Mouse (Mus musculus) cerebral cortex, adult 2 months (tissue): ENCODE measurements around the gene Clptm1l.

ENCODE experiments used
- WGBS: fragments of 180-500 bp; shearing (Covaris S2); methylation state at CpG from one replicate; pipeline ENCODE4 v1.1.7; 2018; 5-methylcytosine and 5-hydroxymethylcytosine counted together

The Clptm1l gene

GRCm38 (mm10) chr13:73603522-73604155, at the start of gene Clptm1l:
Gene Clptm1l, plus strand, starts transcription at chr13:73604006.
- WGBS, result under 1% methylated on average over 53 of the region's 53 CpGs

- 85% methylated on average over 5 of the region's 5 CpGs for WGBS
Measured at GRCm38 (mm10) chr13:73564201-73564600, 39.6 kb upstream of the Clptm1l start.

GRCm38 (mm10) chr13:73577277-73577676, 26.5 kb upstream of the Clptm1l start:
- WGBS, result 65% methylated on average over 2 of the region's 2 CpGs

- WGBS, result 80% methylated on average over 3 of the region's 3 CpGs
Measured at GRCm38 (mm10) chr13:73591488-73591887, 12.3 kb upstream of the Clptm1l start.

DNA sequence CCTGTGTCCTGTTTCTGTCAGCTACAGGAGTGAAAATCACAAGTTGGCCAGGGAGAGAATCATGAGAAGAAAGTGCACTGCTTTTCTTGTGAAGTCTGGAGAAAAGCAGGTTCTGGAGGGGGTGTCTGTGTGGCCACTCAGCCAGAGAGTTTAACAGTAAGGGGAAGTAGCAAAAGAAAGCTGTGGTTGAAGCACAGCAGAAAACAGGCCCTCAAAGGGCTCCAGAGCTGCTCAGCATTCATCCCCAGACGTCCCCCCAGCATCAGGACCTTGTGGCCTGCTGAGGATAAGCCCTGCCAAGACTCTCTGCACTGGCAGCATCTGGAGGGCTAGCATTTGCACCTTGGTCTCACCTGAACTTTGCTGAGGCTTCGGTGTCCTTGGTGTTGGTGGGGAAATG, 11.3 kb upstream of the Clptm1l start:
- WGBS, result 48% methylated on average over 2 of the region's 2 CpGs

DNA sequence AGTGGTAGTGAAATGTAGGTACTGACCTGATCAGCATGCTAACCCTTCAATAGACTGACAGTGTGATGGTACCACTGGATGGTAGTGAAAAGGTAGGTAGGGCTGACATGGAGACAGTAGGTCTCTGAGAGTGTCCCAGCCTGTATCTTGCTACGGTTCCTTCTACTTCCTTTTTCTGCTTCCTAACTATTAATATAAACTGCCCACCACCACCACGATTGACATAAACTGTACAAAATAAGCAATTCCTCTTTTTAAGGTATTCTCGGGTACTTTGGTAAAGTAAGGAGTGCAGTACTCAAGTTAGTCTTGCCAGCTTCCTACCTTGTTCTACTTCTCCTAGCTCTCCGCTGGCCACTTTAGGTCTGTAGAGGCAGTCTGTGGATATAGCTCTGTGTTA, 7.5 kb upstream of the Clptm1l start:
- WGBS, result 65% methylated on average over 4 of the region's 4 CpGs

DNA sequence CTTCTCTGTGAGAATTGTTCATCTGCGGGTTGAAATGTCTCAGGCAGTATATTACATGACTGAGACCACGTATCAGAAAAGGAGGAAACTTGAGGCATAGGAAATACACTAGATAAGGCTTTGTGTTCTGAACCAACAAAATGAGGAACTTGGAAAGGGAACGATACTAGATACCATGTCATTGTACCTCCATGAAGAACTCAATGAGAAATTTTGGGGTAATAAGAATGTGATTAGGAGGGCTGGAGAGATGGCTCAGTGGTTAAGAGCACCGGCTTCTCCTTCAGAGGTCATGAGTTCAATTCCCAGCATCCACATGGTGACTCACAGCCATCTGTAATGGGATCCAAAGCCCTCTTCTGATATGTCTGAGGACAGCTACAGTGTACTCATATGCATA, 3.6 kb upstream of the Clptm1l start:
- 79% methylated on average over 4 of the region's 4 CpGs for WGBS

DNA sequence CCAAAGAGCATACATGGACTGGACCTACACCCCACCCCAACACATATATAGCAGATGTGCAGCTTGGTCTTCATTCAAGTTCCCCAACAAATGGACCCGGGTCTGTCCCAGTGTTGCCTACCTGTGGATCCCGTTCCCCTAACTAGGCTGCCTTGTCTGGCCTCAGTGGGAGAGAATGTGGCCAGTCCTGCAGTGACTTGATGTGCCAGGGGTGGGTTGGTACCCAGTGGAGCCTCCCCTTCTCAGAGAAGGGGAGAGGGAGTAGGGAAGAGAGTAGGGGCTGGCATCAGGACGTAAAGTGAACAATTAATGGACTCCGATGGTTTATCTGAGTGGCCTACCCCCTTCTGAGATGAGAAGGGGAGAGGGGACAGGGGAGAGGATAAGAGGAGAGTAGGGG, 760 bp upstream of the Clptm1l start:
- WGBS, result 45% methylated on average over 4 of the region's 4 CpGs

GRCm38 (mm10) chr13:73604156-73604957, 551 bp downstream of the Clptm1l start:
- 2% methylated on average over 39 of the region's 39 CpGs for WGBS

DNA sequence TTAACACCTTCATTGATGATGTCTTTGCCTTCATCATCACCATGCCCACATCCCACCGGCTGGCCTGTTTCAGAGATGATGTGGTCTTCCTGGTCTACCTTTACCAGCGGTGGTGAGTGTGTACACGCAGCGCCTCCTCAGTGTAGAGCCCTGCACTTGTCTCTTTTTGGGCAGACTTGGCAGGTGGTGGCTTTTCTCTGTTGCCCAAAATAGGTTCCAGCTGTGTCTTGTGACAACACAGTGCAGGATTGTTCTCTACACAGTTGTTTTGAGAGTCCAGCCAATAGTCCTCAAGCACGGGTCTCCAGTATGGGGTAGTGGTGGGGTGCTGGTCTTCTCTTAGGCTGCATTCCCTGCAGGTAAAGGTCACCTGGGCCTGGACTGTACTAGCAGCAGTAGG, 14.6 kb downstream of the Clptm1l start:
- 80% methylated on average over 5 of the region's 5 CpGs for WGBS

DNA sequence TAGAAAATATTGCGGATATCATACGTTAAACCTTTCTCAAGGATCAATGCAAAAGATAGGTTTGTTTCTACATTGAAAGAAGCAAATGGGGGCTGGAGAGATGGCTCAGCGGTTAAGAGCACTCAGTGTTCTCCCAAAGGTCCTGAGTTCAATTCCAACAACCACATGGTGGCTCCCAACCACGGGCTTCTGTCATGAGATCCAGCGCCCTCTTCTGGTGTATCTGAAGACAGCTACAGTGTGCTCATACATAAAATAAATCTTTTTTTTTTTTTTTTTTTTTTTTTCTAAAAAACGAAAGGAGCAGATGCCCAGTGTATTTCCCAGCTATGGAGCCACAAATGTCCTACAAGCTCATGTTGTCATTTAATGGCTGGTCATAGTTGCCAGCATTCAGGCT, 16.8 kb downstream of the Clptm1l start:
- WGBS, result 59% methylated on average over 6 of the region's 6 CpGs

DNA sequence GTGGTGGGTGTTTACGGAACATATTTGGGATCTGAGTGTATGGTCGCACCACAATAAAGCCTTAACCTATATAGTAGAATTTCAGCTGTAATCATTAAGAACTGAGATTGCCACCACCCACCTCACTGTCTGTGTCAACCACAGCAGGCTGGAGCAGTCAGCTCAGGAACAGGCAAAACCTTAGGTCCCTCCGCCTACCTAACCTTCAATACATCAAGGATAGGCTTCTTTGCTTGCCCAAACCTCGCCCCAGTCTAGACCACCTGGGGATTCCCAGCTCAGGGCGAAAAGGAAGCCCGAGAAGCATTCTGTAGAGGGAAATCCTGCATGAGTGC, 22.6 kb downstream of the Clptm1l start:
- WGBS, result 42% methylated on average over 6 of the region's 6 CpGs

DNA sequence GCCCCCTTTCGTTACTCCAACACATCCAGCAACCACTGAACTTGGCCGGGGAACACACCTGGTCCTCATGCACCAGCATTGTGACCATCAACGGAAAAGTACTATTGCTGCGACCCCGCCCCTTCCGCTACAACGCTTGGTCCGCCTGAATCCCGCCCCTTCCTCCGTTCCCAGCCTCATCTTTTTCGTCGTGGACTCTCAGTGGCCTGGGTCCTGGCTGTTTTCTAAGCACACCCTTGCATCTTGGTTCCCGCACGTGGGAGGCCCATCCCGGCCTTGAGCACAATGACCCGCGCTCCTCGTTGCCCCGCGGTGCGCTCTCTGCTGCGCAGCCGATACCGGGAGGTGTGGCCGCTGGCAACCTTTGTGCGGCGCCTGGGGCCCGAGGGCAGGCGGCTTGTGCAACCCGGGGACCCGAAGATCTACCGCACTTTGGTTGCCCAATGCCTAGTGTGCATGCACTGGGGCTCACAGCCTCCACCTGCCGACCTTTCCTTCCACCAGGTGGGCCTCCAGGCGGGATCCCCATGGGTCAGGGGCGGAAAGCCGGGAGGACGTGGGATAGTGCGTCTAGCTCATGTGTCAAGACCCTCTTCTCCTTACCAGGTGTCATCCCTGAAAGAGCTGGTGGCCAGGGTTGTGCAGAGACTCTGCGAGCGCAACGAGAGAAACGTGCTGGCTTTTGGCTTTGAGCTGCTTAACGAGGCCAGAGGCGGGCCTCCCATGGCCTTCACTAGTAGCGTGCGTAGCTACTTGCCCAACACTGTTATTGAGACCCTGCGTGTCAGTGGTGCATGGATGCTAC, 23.1 kb downstream of the Clptm1l start, which contains the start of gene Tert:
Gene Tert (plus strand): TSS at position 167 of the 805 bp plus-strand sequence.
- WGBS, result 12% methylated on average over 47 of the region's 47 CpGs

GRCm38 (mm10) chr13:73628586-73629113, 24.8 kb downstream of the Clptm1l start:
- WGBS, result 60% methylated on average over 11 of the region's 11 CpGs

DNA sequence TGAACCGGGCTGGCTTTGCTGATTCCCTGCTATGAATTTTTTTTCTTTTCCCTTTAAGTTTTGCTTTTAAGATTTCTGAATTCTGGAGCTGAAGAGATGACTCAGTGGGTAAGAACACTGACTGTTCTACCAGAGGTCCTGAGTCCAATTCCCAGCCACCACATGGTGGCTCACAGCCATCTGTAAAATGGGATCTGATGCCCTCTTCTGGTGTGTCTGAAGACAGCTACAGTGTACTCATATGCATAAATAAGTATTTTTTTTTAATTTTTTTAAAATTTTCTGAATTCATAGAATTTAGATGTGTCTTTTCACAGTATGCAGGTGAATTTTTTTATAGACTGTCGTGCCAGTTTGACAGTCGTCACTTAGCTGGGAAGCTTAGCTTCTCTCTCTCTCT, 28.0 kb downstream of the Clptm1l start:
- 75% methylated on average over 3 of the region's 3 CpGs for WGBS

GRCm38 (mm10) chr13:73637826-73638225, 34.0 kb downstream of the Clptm1l start:
- 86% methylated on average over 5 of the region's 6 CpGs for WGBS

DNA sequence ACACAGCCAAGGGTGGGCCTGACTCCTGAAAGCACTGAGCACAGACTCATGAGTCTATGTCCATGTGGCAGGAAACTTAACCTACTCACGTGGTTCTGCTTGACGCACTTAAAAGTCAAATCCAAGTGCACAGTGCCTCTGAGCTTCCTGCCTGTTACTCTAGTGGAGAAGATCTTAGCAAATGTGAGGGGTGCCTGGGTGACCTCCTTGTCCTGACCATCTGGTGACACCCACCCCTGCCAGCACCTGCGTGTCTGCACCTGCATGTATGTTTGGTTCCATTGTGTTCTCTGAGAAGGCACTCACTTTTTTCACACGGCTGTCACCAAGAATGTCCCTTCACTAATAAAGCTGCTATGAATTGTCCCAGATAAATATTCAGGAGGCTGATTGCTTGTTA, 37.5 kb downstream of the Clptm1l start:
- WGBS, result 89% methylated on average over 4 of the region's 4 CpGs

GRCm38 (mm10) chr13:73646397-73647087, 42.7 kb downstream of the Clptm1l start:
- 44% methylated on average over 6 of the region's 6 CpGs for WGBS

DNA sequence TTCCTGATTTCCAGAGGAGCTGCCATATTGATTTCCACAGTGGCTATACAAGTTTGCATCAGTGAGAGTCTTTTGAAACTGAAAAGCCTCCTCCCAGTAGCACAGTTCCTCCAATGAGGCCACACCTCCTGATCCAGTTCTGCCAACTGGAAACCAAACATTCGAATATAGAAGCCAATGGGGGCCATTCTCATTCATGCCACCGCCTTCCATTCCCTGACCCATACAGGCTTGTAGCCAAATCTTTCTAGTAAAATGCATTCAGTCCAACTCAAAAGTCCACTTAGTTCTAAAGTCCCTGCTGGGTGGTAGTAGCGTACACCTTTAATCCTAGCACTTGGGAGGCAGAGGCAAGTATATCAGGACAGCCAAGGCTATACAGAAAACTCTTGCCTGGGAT, 49.5 kb downstream of the Clptm1l start:
- 69% methylated on average over 3 of the region's 3 CpGs for WGBS

DNA sequence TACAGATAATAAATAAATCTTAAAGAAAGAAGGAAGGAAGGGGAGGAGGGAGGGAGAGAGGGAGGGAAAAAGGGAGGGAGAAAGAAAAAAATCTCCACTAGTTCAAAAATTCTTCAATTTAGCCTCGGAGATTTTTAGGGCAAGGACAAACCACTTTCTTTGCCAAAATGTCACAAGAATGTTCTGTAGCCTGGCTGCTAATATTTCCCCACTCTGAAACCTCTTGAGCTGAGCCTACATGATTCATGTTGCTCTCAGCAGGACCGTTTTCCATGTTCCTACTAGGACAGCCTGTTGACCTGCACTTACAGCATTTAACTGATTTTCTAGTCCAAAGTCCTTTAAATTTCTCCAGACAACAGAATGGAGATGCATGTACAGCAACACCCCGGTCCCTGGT, 51.2 kb downstream of the Clptm1l start:
- WGBS, result 74% methylated on average over 3 of the region's 3 CpGs

GRCm38 (mm10) chr13:73658953-73659352, 55.1 kb downstream of the Clptm1l start:
- WGBS, result 55% methylated on average over 2 of the region's 2 CpGs
